Mouse (Mus musculus): Measurements from ENCODE around the gene Bbof1.

DNA sequence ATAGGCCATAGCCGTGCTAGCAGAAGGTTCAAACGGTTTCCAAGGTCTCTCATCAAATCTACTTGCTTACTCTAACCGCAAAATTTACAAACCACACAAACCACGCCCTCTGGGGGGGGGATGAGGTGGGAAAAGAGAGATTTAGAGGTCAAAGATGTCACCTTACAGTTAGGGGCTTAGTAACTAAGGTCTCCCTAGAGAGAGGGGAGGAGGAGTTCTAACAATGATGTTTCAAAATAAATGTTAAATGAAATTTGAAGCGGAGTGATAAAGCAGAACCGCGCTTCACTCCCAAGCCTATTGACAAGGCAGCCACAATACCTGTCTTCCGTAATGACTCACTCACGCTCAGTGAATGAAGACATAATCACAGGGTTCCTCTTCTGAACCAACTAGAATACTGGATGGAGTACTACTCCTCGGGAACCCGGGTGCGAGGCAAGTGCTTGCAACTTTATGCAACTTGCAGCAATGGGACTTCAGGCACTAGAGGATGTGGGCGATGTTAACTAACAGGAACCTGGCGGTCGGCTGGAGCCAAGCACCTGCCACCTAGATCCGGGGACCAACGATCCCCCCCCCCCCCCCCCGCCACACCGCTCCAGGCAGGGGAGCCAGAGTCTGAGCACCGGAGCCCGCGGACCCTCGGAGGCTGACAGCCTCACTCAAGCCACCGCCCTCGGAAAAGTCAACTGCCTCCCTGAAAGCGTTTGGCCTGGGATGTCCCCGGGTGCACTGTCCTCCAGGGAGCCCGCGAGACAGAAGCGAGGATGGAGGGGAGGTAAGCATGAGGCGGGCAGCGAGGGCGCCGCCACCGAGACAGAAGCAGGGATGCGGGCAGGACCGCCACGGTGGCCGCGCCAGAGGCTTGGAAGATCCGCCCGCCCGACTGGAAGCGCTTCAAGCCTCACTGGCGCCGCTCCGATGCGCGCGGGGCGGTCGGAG, 725 bp upstream of the Bbof1 start:
- TF ChIP-seq CTCF (conservative IDR thresholded peaks at IDR 0.05; ENCODE audit: low read length) (no peak), POU5F1 (IDR thresholded peaks at IDR 0.05; ENCODE audit: borderline replicate concordance, low read length) (no peak)
